Mouse (Mus musculus) spleen, adult 2 months (tissue): Measurements from ENCODE around the gene Mapkapk5.

Source experiments
- CTCF ChIP-seq: fragments of 200-500 bp; IDR thresholded peaks from 2 replicates; pipeline ENCODE4 v1.5.1; 2011; ENCODE audit warnings: mild to moderate bottlenecking, inconsistent platforms; ENCODE audit not compliant: insufficient read depth, insufficient read length, insufficient replicate concordance; ENCODE audit errors: extremely low read depth
- POLR2A ChIP-seq: fragments of 200-500 bp; IDR thresholded peaks from 2 replicates; pipeline ENCODE4 v1.6.1; 2011; ENCODE audit warnings: low read depth, low read length, inconsistent platforms

- no peak for TF ChIP-seq POLR2A
- no peak for TF ChIP-seq CTCF
Measured at GRCm38 (mm10) chr5:121585699-121586098, 40.0 kb upstream of the Mapkapk5 start.
